Mouse (Mus musculus) small intestine, adult 2 months (tissue): ENCODE measurements around the gene Dguok.

Experiments
- CTCF ChIP-seq: fragments of 200-500 bp; IDR thresholded peaks from 2 replicates; pipeline ENCODE4 v1.5.1; 2012; ENCODE audit warnings: low read depth, mild to moderate bottlenecking, control low read depth, inconsistent platforms, low read length, moderate library complexity, mixed read lengths; ENCODE audit not compliant: insufficient replicate concordance, insufficient read length; ENCODE audit errors: extremely low read depth
- POLR2A ChIP-seq: fragments of 200-500 bp; IDR thresholded peaks from 2 replicates; pipeline ENCODE4 v1.6.1; 2012; ENCODE audit warnings: low read depth, mild to moderate bottlenecking, control low read depth, inconsistent platforms, low read length, moderate library complexity

DNA sequence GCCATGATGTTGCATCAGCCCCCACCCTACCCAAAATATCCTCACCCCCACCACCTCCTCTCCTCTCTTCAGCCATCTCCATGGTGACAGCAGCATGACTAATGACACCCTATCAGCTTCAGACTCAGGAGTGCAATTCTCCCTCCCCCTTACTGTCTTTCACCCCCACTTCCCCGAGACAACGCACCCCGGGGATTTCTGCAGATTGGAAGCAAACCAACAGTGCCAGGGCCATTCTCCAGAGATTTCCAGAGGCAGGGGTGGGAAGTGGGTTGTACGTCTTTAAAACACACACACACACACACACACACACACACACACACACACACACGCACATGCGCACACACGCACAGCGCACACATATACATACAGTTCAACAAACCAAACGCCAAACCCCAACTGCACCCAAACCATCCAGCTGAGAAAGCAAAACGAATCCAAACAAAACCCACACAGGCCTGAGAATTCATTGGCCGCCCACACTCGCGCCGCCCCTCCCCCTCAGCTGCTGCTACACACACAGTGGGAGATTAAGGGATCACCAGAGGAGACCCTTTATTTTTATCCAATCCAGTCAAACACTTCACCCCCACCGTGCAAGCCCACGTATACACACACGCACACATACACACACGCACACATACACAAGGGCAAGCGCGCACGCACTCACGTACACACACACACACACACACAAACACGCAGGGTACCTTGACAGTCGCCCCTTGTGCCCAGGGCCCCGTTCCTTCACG, 66.1 kb downstream of the Dguok start:
- TF ChIP-seq CTCF, result no peak
- TF ChIP-seq POLR2A, result no peak
